Mouse (Mus musculus): ENCODE data around the gene Muc3a. TPM values are rescaled to one million over a fixed set of nuclear protein-coding genes. Genes with fewer than 3 reads are reported as not detected.

Muc3a gene
- 0.21 and 0.32 TPM in 2 replicates for polyA plus RNA-seq (2015; fragmentation: Nextera tagmentation; extraction: Ambion mirVana)

DNA sequence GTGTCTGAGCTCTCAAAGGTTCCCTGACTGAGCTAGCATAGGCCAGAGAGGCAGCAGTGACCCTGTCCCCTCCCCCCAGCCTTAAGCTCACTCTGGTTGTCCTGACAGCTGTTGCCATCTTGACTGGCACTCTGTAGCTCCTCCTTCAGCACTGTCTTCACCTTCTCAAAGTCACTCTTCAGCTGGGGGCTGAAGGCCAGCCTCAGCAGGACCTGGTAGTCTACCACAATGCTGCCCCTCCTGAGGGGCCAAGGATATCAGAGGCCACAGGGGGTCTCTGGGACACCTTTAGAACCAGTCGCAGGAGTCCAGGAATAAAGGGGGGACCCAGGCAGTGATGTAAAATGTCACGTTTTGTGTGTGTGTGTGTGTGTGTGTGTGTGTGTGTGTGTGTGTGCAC, at the start of gene Muc3a:
Gene Muc3a (minus strand): TSS at position 101 of the 400 bp plus-strand sequence.
- Histone ChIP-seq H3K4me1 (ENCODE audit: insufficient read depth, low read length) (no peaks in the 10 kb centered on the region), H3K4me2 (replicated peaks; ENCODE audit: low read depth, low read length) (no peak within 1 kb of the TSS), H3K27ac (ENCODE audit: low read length) (no peak within 1 kb of the TSS), H3K36me3 (ENCODE audit: insufficient read depth, low read length) (no peaks in the 10 kb centered on the region), H3K9ac (replicated peaks; ENCODE audit: low read length) (no peak within 1 kb of the TSS), H3K9me3 (ENCODE audit: low read length) (no peaks in the 10 kb centered on the region), H3K4me3 (ENCODE audit: low read length) (no peak within 1 kb of the TSS), H3K27me3 (ENCODE audit: insufficient read depth, low read length) (peaks cover 3% of the 10 kb centered on the region; the same call in 1 of the 2 replicates)
- no peak for ATAC-seq (ENCODE audit: low FRiP score, low TSS enrichment)
- 79% methylated on average over 2 of the region's 2 CpGs for WGBS

DNA sequence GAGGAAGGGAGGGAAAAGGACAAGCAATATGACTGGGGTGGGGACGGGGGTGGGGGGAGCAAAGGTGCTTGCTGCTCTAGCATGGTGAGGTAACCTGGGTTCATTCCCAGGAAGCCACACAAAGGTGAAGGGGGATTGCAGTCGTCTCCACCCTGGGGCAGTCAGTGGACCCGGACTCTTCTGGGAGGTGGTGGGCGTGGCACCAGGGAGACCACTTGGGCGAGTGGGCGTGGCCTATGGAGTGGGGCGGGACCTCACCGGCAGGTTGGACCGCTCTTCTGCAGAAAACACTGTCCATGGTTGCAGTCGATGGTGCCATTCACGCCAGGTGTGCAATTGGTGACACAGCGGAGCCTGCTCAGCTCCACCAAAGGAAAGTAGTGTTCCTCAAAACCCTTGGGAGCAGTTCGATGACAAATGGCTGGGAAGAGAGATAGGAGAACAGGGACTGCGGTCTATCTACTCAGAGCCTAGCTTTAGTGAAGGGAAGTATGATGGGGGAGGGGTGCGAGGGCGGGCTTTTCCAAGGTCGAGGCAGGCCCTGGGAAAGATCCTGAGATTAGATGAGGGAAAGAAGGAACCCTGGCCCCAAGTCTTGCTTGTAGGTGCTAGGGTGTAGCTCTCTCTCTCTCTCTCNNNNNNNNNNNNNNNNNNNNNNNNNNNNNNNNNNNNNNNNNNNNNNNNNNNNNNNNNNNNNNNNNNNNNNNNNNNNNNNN, 917 bp downstream of the Muc3a start:
- Histone ChIP-seq H3K4me2 (replicated peaks; ENCODE audit: low read depth, low read length) (no peak overlapping the region), H3K4me1 (ENCODE audit: insufficient read depth, low read length) (no peaks in the 10 kb centered on the region), H3K27ac (ENCODE audit: low read length) (no peak overlapping the region), H3K9me3 (ENCODE audit: low read length) (no peaks in the 10 kb centered on the region), H3K4me3 (ENCODE audit: low read length) (no peak overlapping the region), H3K27me3 (ENCODE audit: insufficient read depth, low read length) (peaks cover 3% of the 10 kb centered on the region; the same call in 1 of the 2 replicates), H3K36me3 (ENCODE audit: insufficient read depth, low read length) (no peaks in the 10 kb centered on the region), H3K9ac (replicated peaks; ENCODE audit: low read length) (no peak overlapping the region)
- WGBS: 20% methylated on average over 17 of the region's 17 CpGs
- no peak for ATAC-seq (ENCODE audit: low FRiP score, low TSS enrichment)

DNA sequence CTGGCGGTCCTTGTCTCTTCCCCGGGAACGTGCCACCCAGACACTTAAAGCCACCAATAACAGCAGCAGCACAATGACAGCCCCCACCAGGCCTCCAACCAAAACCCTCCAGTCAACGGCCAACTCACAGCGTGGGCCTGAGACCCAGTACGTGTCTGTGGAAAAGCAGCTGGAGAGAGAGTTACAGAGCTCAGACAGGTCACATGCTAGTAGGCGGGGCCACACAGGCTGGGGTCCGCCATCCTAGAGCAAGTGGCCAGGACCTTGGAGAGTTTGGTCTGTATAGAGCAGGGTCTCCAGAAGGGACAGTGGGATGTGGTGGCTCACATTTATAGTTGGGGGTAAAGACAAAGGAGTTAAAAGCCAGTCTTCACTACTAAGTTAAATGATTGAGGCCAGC, 1.5 kb downstream of the Muc3a start:
- H3K27ac ChIP-seq (ENCODE audit: low read length): no peak overlapping the region
- 67% methylated on average over 8 of the region's 8 CpGs for WGBS

DNA sequence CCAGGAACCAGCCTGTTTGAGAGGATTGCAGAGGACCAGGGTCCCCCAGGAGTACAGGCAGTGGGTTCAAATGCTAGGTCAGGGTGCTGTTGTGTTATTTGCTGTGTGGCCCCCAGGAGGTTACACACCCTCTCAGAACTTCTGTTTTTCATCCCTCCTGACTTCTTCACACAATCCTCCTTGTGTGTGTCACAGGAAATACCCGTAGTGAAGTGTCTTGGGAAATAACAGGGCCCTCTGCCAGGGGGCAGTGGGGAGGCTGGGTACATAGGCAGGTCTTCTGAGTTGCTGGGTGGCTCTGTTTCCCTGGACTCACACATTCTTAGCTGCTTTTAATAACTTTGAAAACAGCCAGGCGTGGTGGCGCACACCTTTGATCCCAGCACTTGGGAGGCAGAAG, 6.9 kb downstream of the Muc3a start:
- Histone ChIP-seq H3K9ac (replicated peaks; ENCODE audit: low read length) (no peak overlapping the region), H3K4me3 (ENCODE audit: low read length) (no peak overlapping the region), H3K27me3 (ENCODE audit: insufficient read depth, low read length) (peaks cover 3% of the 10 kb centered on the region; the same call in 1 of the 2 replicates), H3K27ac (ENCODE audit: low read length) (no peak overlapping the region), H3K4me2 (replicated peaks; ENCODE audit: low read depth, low read length) (no peak overlapping the region), H3K4me1 (ENCODE audit: insufficient read depth, low read length) (no peaks in the 10 kb centered on the region), H3K36me3 (ENCODE audit: insufficient read depth, low read length) (no peaks in the 10 kb centered on the region), H3K9me3 (ENCODE audit: low read length) (no peaks in the 10 kb centered on the region)
- ATAC-seq (ENCODE audit: low FRiP score, low TSS enrichment): no peak
- WGBS: 83% methylated on average over 3 of the region's 3 CpGs

More for the DNA sequence above, 1.5 kb downstream of the Muc3a start:
- Histone ChIP-seq H3K4me1 (ENCODE audit: insufficient read depth, low read length) (no peaks in the 10 kb centered on the region), H3K9ac (replicated peaks; ENCODE audit: low read length) (no peak overlapping the region), H3K4me3 (ENCODE audit: low read length) (no peak overlapping the region), H3K9me3 (ENCODE audit: low read length) (no peaks in the 10 kb centered on the region), H3K36me3 (ENCODE audit: insufficient read depth, low read length) (no peaks in the 10 kb centered on the region), H3K4me2 (replicated peaks; ENCODE audit: low read depth, low read length) (no peak overlapping the region), H3K27me3 (ENCODE audit: insufficient read depth, low read length) (peaks cover 3% of the 10 kb centered on the region; the same call in 1 of the 2 replicates)
- ATAC-seq (ENCODE audit: low FRiP score, low TSS enrichment): no peak; the same call in 1 of the 2 replicates

DNA sequence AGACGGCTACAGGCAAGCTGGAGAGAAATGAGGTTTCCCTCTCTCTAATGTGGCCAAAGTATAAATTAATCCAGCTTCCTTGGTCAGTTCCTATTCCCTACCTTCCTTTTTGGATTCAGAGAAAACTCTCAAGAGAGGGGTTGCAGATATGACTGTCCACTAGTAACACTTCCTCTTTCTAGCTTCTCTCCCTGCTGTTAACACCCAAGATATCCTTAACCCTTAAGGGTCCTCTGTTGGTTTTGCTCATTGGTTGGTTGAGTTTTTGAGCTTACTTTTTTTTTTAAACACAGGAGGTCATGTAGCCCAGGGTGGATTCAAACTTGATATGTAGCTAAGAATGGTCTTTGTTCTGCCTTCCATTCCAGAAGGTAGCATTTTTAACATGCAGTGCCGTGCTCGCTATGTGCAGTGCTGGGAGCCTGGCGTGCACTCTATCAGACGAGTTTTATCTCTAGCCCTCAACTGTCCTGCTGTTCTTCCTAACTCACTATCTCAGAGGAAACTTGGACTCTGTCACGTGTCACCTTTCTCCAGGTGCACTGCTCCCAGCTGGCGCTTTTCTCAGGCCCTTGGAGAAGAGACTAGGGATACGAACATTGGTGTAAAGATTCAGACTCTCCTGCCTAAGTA, 17.6 kb downstream of the Muc3a start:
- Histone ChIP-seq H3K4me2 (replicated peaks; ENCODE audit: low read depth, low read length) (no peak overlapping the region), H3K9me3 (ENCODE audit: low read length) (no peaks in the 10 kb centered on the region), H3K36me3 (ENCODE audit: insufficient read depth, low read length) (no peaks in the 10 kb centered on the region), H3K27me3 (ENCODE audit: insufficient read depth, low read length) (no peaks in the 10 kb centered on the region; the same call in 1 of the 2 replicates), H3K9ac (replicated peaks; ENCODE audit: low read length) (no peak overlapping the region), H3K4me1 (ENCODE audit: insufficient read depth, low read length) (no peaks in the 10 kb centered on the region), H3K27ac (ENCODE audit: low read length) (no peak overlapping the region), H3K4me3 (ENCODE audit: low read length) (no peak overlapping the region)
- 84% methylated on average over 8 of the region's 8 CpGs for WGBS
- ATAC-seq (ENCODE audit: low FRiP score, low TSS enrichment): no peak

DNA sequence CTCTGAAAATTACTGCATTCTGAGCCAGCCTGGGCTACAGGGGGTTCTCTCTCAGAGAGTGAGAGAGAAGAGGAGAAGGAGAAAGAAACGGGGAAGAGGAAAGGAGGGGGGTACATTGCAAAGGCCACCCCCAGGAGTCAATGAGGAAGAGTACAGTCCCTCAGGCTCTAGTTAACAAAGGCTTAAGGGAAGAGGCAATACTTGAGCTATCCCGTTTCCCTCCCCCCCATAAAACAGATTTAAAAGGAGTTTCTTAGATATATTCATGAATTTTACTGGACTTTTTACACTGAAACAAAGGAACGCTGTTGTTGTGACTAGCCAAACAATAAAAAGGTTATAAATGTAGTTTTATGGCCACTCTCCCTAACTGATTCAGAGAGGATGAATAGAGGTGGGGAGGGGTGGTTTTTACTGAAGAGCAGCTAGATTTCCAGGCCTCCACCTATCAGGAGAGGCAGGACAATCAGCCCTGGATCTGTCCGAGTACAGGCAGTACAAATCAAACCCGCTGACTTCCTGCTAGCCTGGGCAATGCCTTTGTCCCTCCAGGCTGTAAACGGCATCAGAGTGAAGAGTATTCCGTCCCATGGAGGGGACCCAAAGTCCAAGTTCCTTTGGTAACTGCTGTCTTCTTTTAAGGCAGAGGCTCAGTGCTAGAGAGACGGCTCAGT, 18.8 kb downstream of the Muc3a start:
- no peak overlapping the region for H3K27ac ChIP-seq (ENCODE audit: low read length)
- WGBS: 31% methylated on average over 8 of the region's 8 CpGs
- no peaks in the 10 kb centered on the region for H3K4me1 ChIP-seq (ENCODE audit: insufficient read depth, low read length)
- ATAC-seq (ENCODE audit: low FRiP score, low TSS enrichment): no peak
- H3K4me3 ChIP-seq (ENCODE audit: low read length): no peak overlapping the region
- no peaks in the 10 kb centered on the region; the same call in 1 of the 2 replicates for H3K27me3 ChIP-seq (ENCODE audit: insufficient read depth, low read length)
- no peaks in the 10 kb centered on the region for H3K9me3 ChIP-seq (ENCODE audit: low read length)
- no peak overlapping the region for H3K9ac ChIP-seq (replicated peaks; ENCODE audit: low read length)
- no peaks in the 10 kb centered on the region for H3K36me3 ChIP-seq (ENCODE audit: insufficient read depth, low read length)
- no peak overlapping the region for H3K4me2 ChIP-seq (replicated peaks; ENCODE audit: low read depth, low read length)

DNA sequence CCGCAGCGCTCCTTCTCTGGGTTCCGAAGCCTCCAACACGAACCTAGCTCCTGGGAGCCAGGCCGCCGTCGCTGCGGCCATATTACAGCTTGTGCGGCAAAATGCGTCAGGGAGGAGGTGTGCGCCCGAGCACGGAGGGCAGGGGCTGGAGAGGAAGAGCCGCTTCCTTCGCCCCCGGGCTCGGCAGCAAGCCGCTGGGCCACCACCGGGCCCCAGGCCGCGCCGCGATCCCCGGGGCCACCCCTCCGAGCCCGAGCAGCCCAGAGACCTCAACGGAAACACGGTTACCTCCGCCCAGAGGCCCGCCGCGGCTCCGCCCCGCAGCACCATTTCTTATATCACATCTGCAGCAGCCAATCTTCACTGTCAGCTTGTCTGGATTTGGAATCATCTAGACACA, 22.9 kb downstream of the Muc3a start:
- peak overlapping the region; percentile 72 for H3K9ac ChIP-seq (replicated peaks; ENCODE audit: low read length)
- no peaks in the 10 kb centered on the region for H3K9me3 ChIP-seq (ENCODE audit: low read length)
- H3K4me2 ChIP-seq (replicated peaks; ENCODE audit: low read depth, low read length): peak overlapping the region; percentile 81
- no peaks in the 10 kb centered on the region for H3K4me1 ChIP-seq (ENCODE audit: insufficient read depth, low read length)
- no peaks in the 10 kb centered on the region for H3K36me3 ChIP-seq (ENCODE audit: insufficient read depth, low read length)
- WGBS: 2% methylated on average over 34 of the region's 34 CpGs
- no peak for ATAC-seq (ENCODE audit: low FRiP score, low TSS enrichment)
- peak overlapping the region; percentile 58 for H3K4me3 ChIP-seq (ENCODE audit: low read length)
- no peaks in the 10 kb centered on the region; the same call in 1 of the 2 replicates for H3K27me3 ChIP-seq (ENCODE audit: insufficient read depth, low read length)
- no peak overlapping the region for H3K27ac ChIP-seq (ENCODE audit: low read length)

DNA sequence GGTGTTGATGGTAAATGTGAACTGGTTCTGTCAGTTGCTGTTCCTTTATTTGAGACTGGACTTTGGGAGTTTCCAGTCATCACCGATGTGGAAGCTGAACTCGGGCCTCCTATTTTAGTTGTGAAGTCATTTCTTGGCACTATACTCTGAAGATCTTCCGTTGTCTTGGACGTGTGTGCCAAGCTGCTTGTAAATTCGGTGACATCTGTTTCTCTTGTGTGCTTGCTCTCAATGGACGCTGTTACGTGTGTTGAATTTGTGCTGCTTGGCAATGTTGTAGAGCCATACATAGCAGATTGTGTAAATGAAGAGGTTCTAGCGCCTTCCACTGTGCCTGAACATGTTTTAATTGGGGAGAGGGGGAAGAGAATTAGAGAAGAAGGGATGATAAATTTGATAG, 26.8 kb downstream of the Muc3a start:
- WGBS: 89% methylated on average over 8 of the region's 8 CpGs

DNA sequence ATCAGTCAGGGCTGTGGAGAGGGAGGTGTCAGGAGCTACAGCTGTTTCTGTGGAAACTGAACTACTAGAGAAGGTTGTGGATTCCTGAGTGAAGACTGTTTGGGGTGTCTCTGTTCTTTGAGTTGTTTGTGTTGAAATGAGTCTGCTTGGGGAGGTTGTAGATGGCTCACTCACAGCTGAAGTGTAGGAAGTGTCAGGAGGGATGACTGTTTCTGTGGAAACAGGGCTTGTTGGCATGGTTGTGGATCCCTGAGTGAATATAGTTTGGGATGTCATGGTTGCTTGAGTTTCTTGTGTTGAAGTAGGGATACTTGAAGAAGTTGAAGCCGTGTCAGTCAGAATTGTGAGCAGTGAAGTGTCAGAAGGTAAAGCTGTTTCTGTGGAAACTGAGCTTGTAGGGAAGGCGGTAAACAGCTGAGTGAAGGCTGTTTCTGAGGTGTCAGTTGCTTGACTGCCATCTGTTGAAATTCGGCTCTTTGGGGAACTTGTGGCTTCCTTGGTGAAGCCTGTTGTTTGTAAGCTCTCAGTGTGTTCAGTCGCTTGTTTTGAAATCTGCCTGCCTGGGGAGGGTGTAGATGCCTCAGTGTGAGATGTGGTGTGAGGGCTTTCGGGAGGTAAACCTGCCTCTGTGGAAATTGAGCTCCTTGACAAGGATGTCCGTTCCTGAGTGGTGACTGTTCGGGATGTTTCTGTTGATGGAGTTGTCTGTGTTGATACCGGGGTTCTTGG, 32.4 kb downstream of the Muc3a start:
- no peak overlapping the region for H3K9ac ChIP-seq (replicated peaks; ENCODE audit: low read length)
- no peak overlapping the region for H3K4me3 ChIP-seq (ENCODE audit: low read length)
- no peak for ATAC-seq (ENCODE audit: low FRiP score, low TSS enrichment)
- no peak overlapping the region for H3K4me2 ChIP-seq (replicated peaks; ENCODE audit: low read depth, low read length)
- H3K36me3 ChIP-seq (ENCODE audit: insufficient read depth, low read length): no peaks in the 10 kb centered on the region
- H3K4me1 ChIP-seq (ENCODE audit: insufficient read depth, low read length): no peaks in the 10 kb centered on the region
- no peaks in the 10 kb centered on the region for H3K9me3 ChIP-seq (ENCODE audit: low read length)
- peaks cover 3% of the 10 kb centered on the region; the same call in 1 of the 2 replicates for H3K27me3 ChIP-seq (ENCODE audit: insufficient read depth, low read length)
- WGBS: 75% methylated on average over 8 of the region's 8 CpGs
- no peak overlapping the region for H3K27ac ChIP-seq (ENCODE audit: low read length)

More for the DNA sequence above, 26.8 kb downstream of the Muc3a start:
- H3K4me3 ChIP-seq (ENCODE audit: low read length): no peak overlapping the region
- no peaks in the 10 kb centered on the region for H3K4me1 ChIP-seq (ENCODE audit: insufficient read depth, low read length)
- H3K27ac ChIP-seq (ENCODE audit: low read length): no peak overlapping the region
- no peak for ATAC-seq (ENCODE audit: low FRiP score, low TSS enrichment)
- no peaks in the 10 kb centered on the region for H3K36me3 ChIP-seq (ENCODE audit: insufficient read depth, low read length)
- H3K4me2 ChIP-seq (replicated peaks; ENCODE audit: low read depth, low read length): no peak overlapping the region
- no peaks in the 10 kb centered on the region for H3K9me3 ChIP-seq (ENCODE audit: low read length)
- no peak overlapping the region for H3K9ac ChIP-seq (replicated peaks; ENCODE audit: low read length)
- H3K27me3 ChIP-seq (ENCODE audit: insufficient read depth, low read length): no peaks in the 10 kb centered on the region; the same call in 1 of the 2 replicates

Data from kidney, embryonic 16.5 days (tissue).